Mouse (Mus musculus) CH12.LX (cell line): ENCODE results near the gene Fscn1. TPM values are rescaled to one million over a fixed set of nuclear protein-coding genes. Genes with fewer than 3 reads are reported as not detected.

Source experiments
- DNase-seq: peaks from one replicate; pipeline ENCODE4 v3.0.0-alpha.2; 2013; ENCODE audit errors: extremely low read depth
- H3K27ac ChIP-seq: 2 replicates; pipeline ENCODE4 v1.5.1; 2012; ENCODE audit warnings: low read depth, mild to moderate bottlenecking, control low read depth, moderate library complexity; ENCODE audit not compliant: insufficient read depth
- H3K27me3 ChIP-seq: replicated peaks from 2 replicates; pipeline ENCODE3; 2012; ENCODE audit warnings: inconsistent platforms
- H3K36me3 ChIP-seq, 2 experiments: replicated peaks in 1 of 2; 2 replicates each; pipeline versions ENCODE3 to v1.6.1; 2012; ENCODE audit warnings: inconsistent platforms in 1 of 2, low read length in 1 of 2, mild to moderate bottlenecking in 1 of 2, mixed read lengths in 1 of 2, moderate library complexity in 1 of 2; ENCODE audit not compliant: control insufficient read depth in 1 of 2, insufficient read depth in 1 of 2
- H3K4me1 ChIP-seq, 2 experiments: 2 replicates each; pipeline ENCODE4 v1.6.1; 2012; ENCODE audit warnings: inconsistent platforms in 1 of 2, moderate library complexity in 1 of 2; ENCODE audit not compliant: insufficient read depth in 2 of 2, control insufficient read depth in 1 of 2
- H3K4me2 ChIP-seq: 2 replicates; pipeline ENCODE4 v1.6.1; 2012; ENCODE audit warnings: low read depth, mild to moderate bottlenecking, control low read depth; ENCODE audit not compliant: poor library complexity, insufficient read depth, severe bottlenecking
- H3K4me3 ChIP-seq, 3 experiments: fragments of 150-350 bp in 1 of 3; sonication (generic) in 1 of 3; replicated peaks in 1 of 3; 2 replicates each; pipeline versions ENCODE3 to v1.5.1; 2011 to 2012; ENCODE audit warnings: low read depth in 2 of 3, low read length in 2 of 3, mild to moderate bottlenecking in 2 of 3, moderate library complexity in 2 of 3, control low read depth in 1 of 3, improper control_type of control experiment in 1 of 3, inconsistent platforms in 1 of 3, mixed read lengths in 1 of 3; ENCODE audit not compliant: poor library complexity in 1 of 3
- H3K79me2 ChIP-seq: replicated peaks from 2 replicates; pipeline ENCODE4 v1.6.1; 2012; ENCODE audit warnings: mild to moderate bottlenecking, moderate library complexity; ENCODE audit not compliant: control insufficient read depth, poor library complexity, insufficient read depth, severe bottlenecking; ENCODE audit errors: extremely low read depth
- H3K9ac ChIP-seq: 2 replicates; pipeline ENCODE4 v1.6.1; 2012; ENCODE audit warnings: low read depth, mild to moderate bottlenecking, control low read depth, moderate library complexity; ENCODE audit not compliant: insufficient read depth
- H3K9me3 ChIP-seq: replicated peaks from 2 replicates; pipeline ENCODE3; 2012; ENCODE audit warnings: low read length, inconsistent platforms, mixed read lengths
- BHLHE40 ChIP-seq: IDR thresholded peaks from 2 replicates; pipeline ENCODE4 v1.6.1; 2011; ENCODE audit warnings: mild to moderate bottlenecking, low read depth, low read length, improper control_type of control experiment
- ELF1 ChIP-seq: IDR thresholded peaks from 2 replicates; pipeline ENCODE4 v1.6.1; 2014; ENCODE audit warnings: low read depth, mild to moderate bottlenecking, inconsistent platforms, low read length, improper control_type of control experiment
- EP300 ChIP-seq: IDR thresholded peaks from 2 replicates; pipeline ENCODE4 v1.6.1; 2011; ENCODE audit warnings: low read length, improper control_type of control experiment
- ETS1 ChIP-seq: conservative IDR thresholded peaks from 2 replicates; pipeline ENCODE4 v1.6.1; 2012; ENCODE audit warnings: low read depth, mild to moderate bottlenecking, inconsistent platforms, low read length, improper control_type of control experiment, moderate library complexity
- GABPA ChIP-seq: IDR thresholded peaks from 2 replicates; pipeline ENCODE4 v1.6.1; 2012; ENCODE audit warnings: low read depth, low read length, improper control_type of control experiment, inconsistent platforms; ENCODE audit not compliant: insufficient replicate concordance
- HCFC1 ChIP-seq: IDR thresholded peaks from 2 replicates; pipeline ENCODE4 v1.6.1; 2012; ENCODE audit warnings: low read depth, mild to moderate bottlenecking, inconsistent platforms, low read length, improper control_type of control experiment
- IRF4 ChIP-seq: IDR thresholded peaks from 2 replicates; pipeline ENCODE4 v1.6.1; 2014; ENCODE audit warnings: low read depth, mild to moderate bottlenecking, inconsistent platforms, low read length, improper control_type of control experiment
- JUN ChIP-seq: IDR thresholded peaks from 2 replicates; pipeline ENCODE4 v1.6.1; 2011; ENCODE audit warnings: low read depth, mild to moderate bottlenecking, low read length, improper control_type of control experiment, moderate library complexity; ENCODE audit not compliant: insufficient read depth
- JUND ChIP-seq: conservative IDR thresholded peaks from 2 replicates; pipeline ENCODE4 v1.6.1; 2011; ENCODE audit warnings: low read depth, low read length, improper control_type of control experiment
- KAT2A ChIP-seq: IDR thresholded peaks from 2 replicates; pipeline ENCODE4 v1.6.1; 2012; ENCODE audit warnings: low read length, improper control_type of control experiment, inconsistent platforms; ENCODE audit not compliant: insufficient replicate concordance
- MAFK ChIP-seq: IDR thresholded peaks from 2 replicates; pipeline ENCODE4 v1.6.1; 2011; ENCODE audit warnings: low read length, improper control_type of control experiment; ENCODE audit not compliant: insufficient replicate concordance
- MAX ChIP-seq: IDR thresholded peaks from 2 replicates; pipeline ENCODE4 v1.6.1; 2011; ENCODE audit warnings: low read length, improper control_type of control experiment
- MEF2A ChIP-seq: IDR thresholded peaks from 2 replicates; pipeline ENCODE4 v1.6.1; 2014; ENCODE audit warnings: low read depth, mild to moderate bottlenecking, inconsistent platforms, low read length, improper control_type of control experiment, borderline replicate concordance
- MYC ChIP-seq: IDR thresholded peaks from 2 replicates; pipeline ENCODE4 v1.6.1; 2011; ENCODE audit warnings: low read depth, mild to moderate bottlenecking, improper control_type of control experiment, low read length
- NELFE ChIP-seq: IDR thresholded peaks from 2 replicates; pipeline ENCODE4 v1.6.1; 2011; ENCODE audit warnings: low read depth, low read length, improper control_type of control experiment
- NRF1 ChIP-seq: IDR thresholded peaks from 2 replicates; pipeline ENCODE4 v1.6.1; 2014; ENCODE audit warnings: low read depth, mild to moderate bottlenecking, inconsistent platforms, low read length, improper control_type of control experiment, moderate library complexity
- PAX5 ChIP-seq: IDR thresholded peaks from 2 replicates; pipeline ENCODE4 v1.6.1; 2012; ENCODE audit warnings: low read length, inconsistent platforms, mixed read lengths
- POLR2AphosphoS2 ChIP-seq: IDR thresholded peaks from 2 replicates; pipeline ENCODE4 v1.6.1; 2011; ENCODE audit warnings: low read depth, low read length, improper control_type of control experiment
- SIN3A ChIP-seq: IDR thresholded peaks from 2 replicates; pipeline ENCODE4 v1.6.1; 2012; ENCODE audit warnings: low read length, improper control_type of control experiment, inconsistent platforms
- SMC3 ChIP-seq: IDR thresholded peaks from 2 replicates; pipeline ENCODE4 v1.6.1; 2011; ENCODE audit warnings: low read depth, low read length, improper control_type of control experiment
- TCF12 ChIP-seq: IDR thresholded peaks from 2 replicates; pipeline ENCODE4 v1.6.1; 2014; ENCODE audit warnings: low read depth, mild to moderate bottlenecking, inconsistent platforms, low read length, improper control_type of control experiment
- dilution Hi-C: fragments of 300-500 bp; cut with MboI; formaldehyde crosslinking; loops from 2 replicates; pipeline ENCODE4 v1.14.3; 2020; ENCODE audit warnings: low sequenced_read_pairs; ENCODE audit not compliant: extremely low pct_unique_long_range_greater_than_20kb, extremely low pct_ligation_motif_present
- in situ Hi-C: fragments of 300-500 bp; cut with MboI; formaldehyde crosslinking; loops from 3 replicates; pipeline ENCODE4 v1.14.3; 2019; ENCODE audit warnings: low sequenced_read_pairs, low pct_ligation_motif_present, low pct_unique_long_range_greater_than_20kb, mixed read lengths
- polyA plus RNA-seq: library from polyadenylated mRNA; unstranded; fragments of >175 nt; gene quantifications from 2 replicates; pipeline ENCODE4 v1.2.1, GENCODE M21; 2012; ENCODE audit warnings: low read depth; ENCODE audit not compliant: insufficient read length
- total RNA-seq, 2 experiments: library from RNA; depleted of rRNA; stranded (reverse); fragments of 300-350 nt in 1 of 2; fragments of >200 nt in 1 of 2; gene quantifications; 2 replicates each; pipeline ENCODE4 v1.2.3; 2012 to 2014

Fscn1 gene
- total and polyA plus RNA-seq, 3 experiments = 19.7 to 75.7 (median 65.3) TPM

DNA sequence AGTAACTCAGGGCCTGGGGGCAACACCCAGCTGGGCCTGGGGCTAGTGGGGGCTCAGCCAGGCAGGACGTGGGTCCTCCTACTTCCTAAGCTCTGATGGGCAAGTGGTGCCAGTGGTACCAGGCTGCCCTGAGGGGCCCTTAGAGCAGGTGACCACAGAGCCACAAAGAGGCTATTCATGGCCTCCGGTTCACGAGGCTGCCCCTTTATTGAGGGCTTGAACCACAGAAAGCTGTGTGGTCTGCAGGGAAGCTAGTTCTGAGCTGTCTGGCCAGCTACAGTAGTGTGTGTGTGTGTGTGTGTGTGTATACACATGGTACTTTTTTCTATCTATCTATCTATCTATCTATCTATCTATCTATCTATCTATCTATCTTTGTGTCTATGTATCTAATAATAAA lies 6.5 kb upstream of the Fscn1 start:
- H3K4me1 ChIP-seq = peaks cover 51 to 77% of the 10 kb centered on the region in 2 experiments
- dilution Hi-C loops = no loop called here
- in situ Hi-C loops = no loop called here
- no peak overlapping the region for H3K4me3 ChIP-seq
- no peak overlapping the region for H3K4me2 ChIP-seq
- no peaks in the 10 kb centered on the region for H3K79me2 ChIP-seq
- H3K27ac ChIP-seq = no peak overlapping the region
- no peaks in the 10 kb centered on the region for H3K36me3 ChIP-seq
- no peaks in the 10 kb centered on the region for H3K9me3 ChIP-seq
- no peak for DNase-seq
- no peak for TF ChIP-seq NELFE
- TF ChIP-seq POLR2AphosphoS2 = no peak
- peak; percentile 63; the same call in 1 of the 2 replicates for TF ChIP-seq BHLHE40
- peak; percentile 61; the same call in 1 of the 2 replicates for TF ChIP-seq IRF4
- H3K27me3 ChIP-seq = no peaks in the 10 kb centered on the region
- no peak overlapping the region for H3K9ac ChIP-seq

DNA sequence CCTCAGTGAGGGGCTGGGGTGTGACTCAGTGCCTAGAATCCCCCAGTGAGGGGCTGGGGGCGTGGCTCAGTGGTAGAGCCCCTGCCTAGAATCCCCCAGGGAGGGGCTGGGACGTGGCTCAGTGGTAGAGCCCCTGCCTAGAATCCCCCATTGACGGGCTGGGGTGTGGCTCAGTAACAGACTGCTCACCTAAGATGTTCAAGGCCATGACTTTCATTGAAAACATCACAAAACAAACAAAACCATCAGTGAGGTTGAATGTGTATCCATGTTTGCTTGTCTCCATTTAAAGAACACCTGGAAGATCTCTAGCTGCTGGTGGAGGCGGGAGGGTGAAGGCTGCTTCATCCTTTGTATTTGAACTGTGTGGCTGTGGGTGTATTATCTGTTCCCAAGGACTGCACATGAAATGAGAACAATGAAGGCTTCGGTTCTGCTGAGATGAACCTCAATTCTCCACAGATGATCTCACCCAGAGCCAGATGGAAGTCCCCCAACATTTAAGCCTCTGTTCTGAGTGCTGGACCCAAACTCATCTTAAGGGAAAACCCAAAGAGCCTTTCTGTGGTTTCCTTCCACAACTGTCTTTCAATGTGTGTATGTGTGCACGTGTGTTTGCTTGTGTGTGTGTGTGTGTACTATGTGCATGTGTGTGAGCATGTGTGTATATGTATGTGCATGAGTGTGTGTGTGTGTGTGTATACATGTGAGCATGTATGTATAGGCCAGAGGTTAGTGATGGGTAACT lies 3.0 kb upstream of the Fscn1 start:
- Histone ChIP-seq H3K9me3 (peaks cover 11% of the 10 kb centered on the region), H3K4me3 (no peak overlapping the region), H3K9ac (no peak overlapping the region), H3K79me2 (peaks cover 9% of the 10 kb centered on the region)
- in situ Hi-C loops (no loop called here), dilution Hi-C loops (no loop called here)
- no peak for DNase-seq
- TF ChIP-seq IRF4 (peak; percentile 57), NRF1 (no peak), MAFK (0 out of 2 replicates have a peak, but pooled peaks have one; percentile 11), PAX5 (no peak), SIN3A (peak; percentile 26; the same call in 1 of the 2 replicates), MAX (peak; percentile 78), JUN (peak; percentile 49), MYC (peak; percentile 46; the same call in 1 of the 2 replicates), BHLHE40 (peak; percentile 99), HCFC1 (no peak), ELF1 (no peak), SMC3 (no peak), JUND (0 out of 2 replicates have a peak, but pooled peaks have one; percentile 25), ETS1 (peak; percentile 78), EP300 (peak; percentile 73; the same call in 1 of the 2 replicates), TCF12 (peak; percentile 56), MEF2A (peak; percentile 47; the same call in 1 of the 2 replicates), KAT2A (no peak), GABPA (no peak)
- TF ChIP-seq, all 38 proteins: peak for 12
- Histone ChIP-seq H3K27ac (peak overlapping the region; percentile 33; the same call in 1 of the 2 replicates), H3K4me1 (peaks cover 48 to 84% of the 10 kb centered on the region in 2 experiments), H3K36me3 (peaks cover 0 to 1% of the 10 kb centered on the region in 2 experiments), H3K4me2 (no peak overlapping the region; the same call in none of the 2 replicates), H3K27me3 (peaks cover 12% of the 10 kb centered on the region)
